Mouse (Mus musculus) C2C12 (cell line): ENCODE results near the gene Stambp.

Experiments
- CEBPB ChIP-seq: IDR thresholded peaks from one replicate; pipeline ENCODE4 v1.6.1; 2011; ENCODE audit warnings: low read depth, mild to moderate bottlenecking, control low read depth, moderate library complexity
- CTCF ChIP-seq: IDR thresholded peaks from one replicate; pipeline ENCODE4 v1.5.1; 2011; ENCODE audit not compliant: control insufficient read depth, insufficient read depth, insufficient read length
- FOSL1 ChIP-seq: IDR thresholded peaks from one replicate; pipeline ENCODE4 v1.8.0; 2011; ENCODE audit warnings: mild to moderate bottlenecking, low read length; ENCODE audit not compliant: poor library complexity, insufficient read depth, severe bottlenecking
- MAX ChIP-seq: IDR thresholded peaks from one replicate; pipeline ENCODE4 v1.6.1; 2011; ENCODE audit warnings: mild to moderate bottlenecking, control low read depth
- MYOD1 ChIP-seq: IDR thresholded peaks from one replicate; pipeline ENCODE4 v1.6.1; 2011; ENCODE audit warnings: low read depth; ENCODE audit not compliant: control insufficient read depth, insufficient read length
- MYOG ChIP-seq: IDR thresholded peaks from one replicate; pipeline ENCODE4 v1.6.1; 2011; ENCODE audit not compliant: control insufficient read depth, insufficient read length; ENCODE audit errors: extremely low read depth
- USF1 ChIP-seq: IDR thresholded peaks from one replicate; pipeline ENCODE4 v1.6.1; 2011; ENCODE audit warnings: low read depth, mild to moderate bottlenecking, control low read depth, moderate library complexity

- no peak for TF ChIP-seq CTCF
- TF ChIP-seq MYOG = no peak
- TF ChIP-seq MAX = no peak
- no peak for TF ChIP-seq FOSL1
- TF ChIP-seq USF1 = no peak
- no peak for TF ChIP-seq MYOD1
- no peak for TF ChIP-seq CEBPB
Observed at GRCm38 (mm10) chr6:83572671-83573070, at the start of gene Stambp.
